Mouse (Mus musculus) embryonic fibroblast, embryonic 13.5 days (primary cell): ENCODE results near the gene Rtn4r.

ENCODE experiments used
- CTCF ChIP-seq: IDR thresholded peaks from 2 replicates; pipeline ENCODE4 v1.5.1; 2011; ENCODE audit warnings: mild to moderate bottlenecking, control low read depth, low read length, moderate library complexity, borderline replicate concordance; ENCODE audit not compliant: insufficient read depth
- POLR2A ChIP-seq: IDR thresholded peaks from 2 replicates; pipeline ENCODE4 v1.6.1; 2011; ENCODE audit warnings: low read depth, mild to moderate bottlenecking, control low read depth, low read length, moderate library complexity

DNA sequence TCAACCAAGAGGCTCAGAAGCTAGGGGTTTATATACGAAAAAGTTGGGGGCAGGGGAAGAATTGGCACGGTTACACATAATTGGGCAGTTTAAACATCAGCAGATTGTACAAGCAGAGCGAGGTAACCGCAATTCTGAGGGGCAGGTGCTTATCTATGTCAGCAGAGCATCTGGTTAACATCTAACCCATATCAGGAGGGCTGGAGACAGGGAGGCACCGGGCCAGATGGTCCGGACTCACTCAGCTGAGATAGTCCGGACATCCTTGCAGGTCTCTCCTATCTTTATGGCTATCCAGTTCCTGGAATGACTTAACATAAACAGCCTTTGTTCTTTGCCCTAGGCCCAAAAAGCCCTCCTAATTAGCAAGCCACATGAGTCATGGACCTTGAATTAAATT lies 16.4 kb upstream of the Rtn4r start:
- no peak for TF ChIP-seq CTCF
- TF ChIP-seq POLR2A: no peak
